Mouse (Mus musculus): ENCODE measurements around the gene Elovl5.

- no peak for TF ChIP-seq EP300 (IDR thresholded peaks at IDR 0.05; ENCODE audit: insufficient read depth, low read depth, low read length)
- no peak for TF ChIP-seq POLR2A (IDR thresholded peaks at IDR 0.05; ENCODE audit: insufficient read depth, low read length)
Measured at GRCm38 (mm10) chr9:77964084-77964483, 46.9 kb downstream of the Elovl5 start.

All from ES-Bruce4 (cell line).